Mouse (Mus musculus) left cerebral cortex, adult 2 months (tissue): ENCODE results near the gene Heatr6. TPM values are rescaled to one million over a fixed set of nuclear protein-coding genes. Genes with fewer than 3 reads are reported as not detected.
A peak's percentile ranks its signal among the peaks of the same experiment; 100 is the strongest.

Experiments used
- DNase-seq, 2 experiments: peaks; one replicate each; pipeline ENCODE4 v3.0.0; 2021 to 2022; ENCODE audit warnings: low spot score in 2 of 2, mixed read lengths in 1 of 2; ENCODE audit errors: extremely low spot score in 1 of 2
- H3K27ac ChIP-seq: fragments of 200-600 bp; 2 replicates; pipeline ENCODE4 v1.8.1; 2022
- H3K4me3 ChIP-seq: fragments of 200-600 bp; 2 replicates; pipeline ENCODE4 v1.8.1; 2022
- CTCF ChIP-seq: fragments of 200-600 bp; IDR thresholded peaks from 2 replicates; pipeline ENCODE4 v1.8.1; 2022; ENCODE audit warnings: antibody characterized with exemption, mild to moderate bottlenecking, moderate library complexity
- intact Hi-C: fragments of 180-260 bp; cut with DNase I; formaldehyde crosslinking; loops from one replicate; pipeline ENCODE4 v1.15.1; 2025
- total RNA-seq, 2 experiments: library from RNA; stranded (reverse); gene quantifications; 2 replicates each; pipeline ENCODE4 v1.2.3; 2021

The Heatr6 gene
- total RNA-seq, 2 experiments from 2014 or later, result 14.8 to 16.4 TPM

DNA sequence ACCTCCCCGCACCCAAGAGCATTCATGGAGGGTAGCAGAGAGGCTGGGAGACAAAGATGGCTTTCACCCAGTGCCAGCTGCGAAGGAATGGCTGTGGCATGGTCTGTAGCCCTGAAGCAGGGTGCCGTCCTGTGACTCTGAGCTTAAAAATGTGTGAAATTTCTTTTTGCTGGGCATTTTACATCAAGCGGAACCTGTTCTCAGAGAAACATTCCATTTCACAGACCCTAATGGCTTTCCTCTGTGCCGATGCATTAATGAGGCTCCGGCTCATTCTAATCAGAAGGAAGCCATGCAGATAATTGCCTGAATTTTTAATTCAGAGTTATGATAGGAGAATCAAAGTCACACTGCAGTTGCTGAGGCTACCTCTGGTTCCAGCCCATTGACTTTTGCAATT is 63.6 kb downstream of the Heatr6 start:
- intact Hi-C loops, result no loop called here
- DNase-seq, result no peak
- no peak for TF ChIP-seq CTCF
- no peak overlapping the region for H3K27ac ChIP-seq
- no peak overlapping the region for H3K4me3 ChIP-seq

DNA sequence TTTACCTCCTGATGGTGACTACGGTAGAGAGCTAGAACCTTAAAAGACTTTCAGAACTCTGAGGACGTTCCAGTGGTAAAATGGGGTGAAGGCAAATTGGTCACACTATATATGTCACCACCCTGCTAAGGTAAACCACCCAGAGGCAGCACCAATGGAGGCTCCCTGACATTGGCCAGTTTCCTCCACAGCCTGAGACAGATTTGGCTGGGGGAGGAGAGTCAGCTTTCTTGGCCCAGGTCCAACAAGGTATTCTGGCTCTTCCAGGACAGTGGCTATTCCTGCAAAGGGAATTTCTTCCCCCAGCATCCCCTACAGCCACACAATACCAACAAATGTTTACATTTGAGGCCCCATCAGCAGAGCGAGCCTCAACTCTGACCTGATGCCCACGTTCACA is 64.5 kb downstream of the Heatr6 start:
- DNase-seq, result no peak
- Histone ChIP-seq H3K4me3 (no peak overlapping the region), H3K27ac (no peak overlapping the region)
- intact Hi-C loops, result no loop called here
- TF ChIP-seq CTCF, result no peak

DNA sequence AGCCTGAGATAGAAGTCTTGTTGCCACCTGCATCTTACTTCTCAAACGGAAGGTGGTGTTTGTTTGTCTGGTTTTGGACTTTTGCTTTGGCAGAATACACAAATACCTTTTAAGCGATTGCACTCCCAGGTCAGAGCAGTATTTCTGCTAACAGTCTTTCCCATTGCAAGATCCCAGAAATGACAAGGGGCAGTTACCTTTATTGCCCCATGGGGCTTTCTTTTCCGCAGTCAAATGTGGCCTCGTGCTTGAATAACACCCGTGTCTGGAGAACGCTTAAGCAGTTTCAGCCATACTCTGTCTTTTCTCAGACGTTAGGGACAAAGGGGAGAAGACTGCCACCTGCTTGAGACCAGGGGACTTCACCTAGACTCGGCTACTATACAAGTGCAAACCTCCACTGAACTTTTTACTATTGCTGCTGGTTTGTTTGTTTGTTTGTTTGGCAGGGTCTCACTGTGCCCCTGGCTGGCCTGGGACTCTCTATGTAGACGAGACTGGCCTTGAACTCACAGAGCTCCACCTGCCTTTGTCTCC is 65.2 kb downstream of the Heatr6 start:
- intact Hi-C loops, result no loop called here
- Histone ChIP-seq H3K4me3 (no peak overlapping the region), H3K27ac (no peak overlapping the region)
- DNase-seq, result no peak
- TF ChIP-seq CTCF, result no peak

DNA sequence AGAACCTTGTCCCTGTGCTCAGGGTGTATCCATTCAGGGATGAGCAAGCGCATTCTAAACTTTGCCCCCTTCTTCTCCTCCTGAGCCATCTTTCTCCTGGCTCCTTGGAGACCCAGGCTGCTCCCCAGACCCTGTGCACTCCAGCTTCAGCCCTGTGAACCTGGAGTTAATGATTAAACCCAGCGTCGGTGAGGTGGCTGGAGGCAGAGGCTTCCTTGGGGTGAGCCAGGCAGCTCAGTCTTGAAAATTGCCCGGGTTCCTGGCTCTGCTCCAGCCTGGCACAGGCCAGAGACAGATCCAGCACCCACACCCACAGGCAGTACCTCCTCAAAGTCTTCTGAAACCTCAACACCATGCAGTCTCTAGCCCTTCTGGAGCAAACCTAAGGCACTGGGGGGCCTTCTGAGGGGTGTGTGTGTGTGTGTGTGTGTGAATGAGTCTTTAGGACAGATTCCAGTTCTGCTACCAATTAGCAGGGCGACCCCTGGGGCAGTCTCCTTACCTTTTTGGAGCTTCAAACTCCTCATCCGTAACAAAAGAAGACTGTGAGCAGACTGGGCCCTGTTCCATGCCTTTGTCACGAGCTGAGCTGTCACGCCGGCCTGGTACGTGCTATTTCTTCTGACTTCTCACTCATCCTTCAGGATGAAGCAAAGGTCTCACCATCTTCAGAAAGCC is 66.4 kb downstream of the Heatr6 start:
- DNase-seq, result no peak
- intact Hi-C loops, result no loop called here

DNA sequence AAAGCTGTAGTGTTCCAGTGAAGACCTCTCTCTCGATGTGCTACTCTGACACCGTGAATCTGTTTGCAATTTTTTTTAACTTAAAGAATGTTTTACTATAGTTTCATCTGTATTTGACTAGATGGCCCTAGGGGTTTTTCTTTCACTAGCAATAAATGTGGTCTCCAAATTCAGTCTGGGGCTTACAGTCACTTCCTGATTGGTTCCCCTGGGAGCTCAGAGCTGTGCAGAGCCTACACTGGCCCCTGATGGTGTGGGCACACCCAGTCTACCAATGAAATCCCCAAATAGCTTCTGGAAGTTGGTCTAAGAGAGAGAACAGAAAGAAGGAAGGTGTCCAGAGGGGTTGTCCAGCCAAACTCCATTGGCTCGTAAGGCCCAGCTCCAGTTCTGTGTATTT is 72.6 kb downstream of the Heatr6 start:
- Histone ChIP-seq H3K4me3 (no peak overlapping the region), H3K27ac (no peak overlapping the region)
- DNase-seq, result no peak
- no peak for TF ChIP-seq CTCF
- intact Hi-C loops, result no loop called here

More for the DNA sequence above, 66.4 kb downstream of the Heatr6 start:
- Histone ChIP-seq H3K27ac (no peak overlapping the region), H3K4me3 (no peak overlapping the region)
- no peak for TF ChIP-seq CTCF

DNA sequence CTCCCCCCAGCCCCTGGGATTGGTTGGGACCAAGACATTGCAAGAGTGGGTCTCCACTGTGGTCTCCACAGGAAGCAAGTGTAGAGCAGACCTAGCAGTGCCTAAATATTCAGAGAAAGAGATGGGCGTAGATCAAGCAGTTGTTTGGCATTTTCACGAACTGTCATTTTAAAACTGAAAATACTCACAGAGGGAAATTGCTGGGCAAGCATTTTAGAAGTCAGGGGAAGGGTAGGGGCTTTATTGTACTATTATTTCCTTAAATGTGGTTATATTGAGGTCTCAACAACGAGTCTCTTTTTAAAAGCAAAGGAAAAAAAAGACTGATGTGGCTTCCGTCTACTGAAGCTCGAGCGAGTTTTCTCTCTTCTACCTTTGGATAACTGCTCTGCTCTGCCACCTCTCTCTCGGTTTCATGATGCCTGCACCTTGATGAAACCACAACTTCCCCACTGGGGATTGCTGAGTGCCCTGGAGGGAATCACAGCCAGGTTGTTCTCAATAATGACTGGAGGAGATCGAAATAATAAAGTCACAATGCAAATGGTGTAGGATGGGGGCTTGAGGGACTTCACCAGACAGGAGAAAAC is 75.2 kb downstream of the Heatr6 start:
- intact Hi-C loops, result no loop called here
- no peak overlapping the region for H3K27ac ChIP-seq
- TF ChIP-seq CTCF, result no peak
- no peak for DNase-seq
- no peak overlapping the region for H3K4me3 ChIP-seq

DNA sequence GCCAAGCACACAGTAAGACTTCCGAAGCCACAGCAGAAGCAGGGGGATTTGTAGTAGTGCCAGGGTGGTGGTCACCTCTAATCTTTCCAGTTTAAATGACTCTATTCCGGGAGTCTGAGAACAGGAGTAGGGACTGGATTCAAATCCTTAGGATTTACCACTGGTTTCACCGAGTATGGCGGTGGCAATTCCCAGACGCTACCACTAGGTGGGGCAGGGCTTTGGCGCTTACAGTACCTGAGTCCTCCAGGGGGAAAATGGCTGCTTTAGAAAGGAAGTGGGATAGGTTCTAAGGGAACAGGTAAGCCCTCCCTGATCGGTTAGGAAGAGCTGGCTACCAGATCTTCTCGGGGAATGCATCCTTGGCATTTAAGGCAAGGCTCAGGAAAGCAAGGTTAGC is 78.9 kb downstream of the Heatr6 start:
- TF ChIP-seq CTCF, result peak; percentile 61
- intact Hi-C loops, result no loop called here
- Histone ChIP-seq H3K4me3 (no peak overlapping the region), H3K27ac (no peak overlapping the region)
- DNase-seq, result no peak

Other genes starting within 250 kb of the Heatr6 start
- gene Heatr9, start 231.5 kb upstream of the Heatr6 start, total RNA-seq, result not detected
- gene Ccl5, start 223.2 kb upstream of the Heatr6 start, total RNA-seq, result not detected
- gene Ccl9, start 175.1 kb upstream of the Heatr6 start, total RNA-seq, result 1 to 10 TPM; 2.6 to 5.2 TPM
- gene Ccl6, start 160.6 kb upstream of the Heatr6 start, total RNA-seq, result 1 to 10 TPM; 1.4 to 1.9 TPM
- not detected for gene Rpl9-ps1, start 108.1 kb upstream of the Heatr6 start, total RNA-seq
- not detected for gene Ccl3, start 104.3 kb upstream of the Heatr6 start, total RNA-seq
- gene Ccl4, start 91.1 kb upstream of the Heatr6 start, total RNA-seq, result not detected
- not detected for gene Wfdc17, start 49.7 kb upstream of the Heatr6 start, total RNA-seq
- 1 to 10 TPM; 2.3 TPM for gene Wfdc18, start 44.7 kb upstream of the Heatr6 start, total RNA-seq
- not detected for gene Wfdc21, start 6.8 kb upstream of the Heatr6 start, total RNA-seq
- under 1 TPM; 0.23 to 0.75 TPM for gene Hnf1b, start 96.4 kb downstream of the Heatr6 start, total RNA-seq
- gene Ddx52, start 188.4 kb downstream of the Heatr6 start, total RNA-seq, result 10 to 100 TPM; 13.3 to 15.2 TPM
- gene Synrg, start 210.7 kb downstream of the Heatr6 start, total RNA-seq, result 10 to 100 TPM; 61.2 to 61.3 TPM